Mouse (Mus musculus): ENCODE results near the gene Ntng1. TPM values are rescaled to one million over a fixed set of nuclear protein-coding genes. Genes with fewer than 3 reads are reported as not detected.

Ntng1 gene
- polyA plus RNA-seq, 1 experiment from 2014 or later: 2.6 TPM

- ATAC-seq (ENCODE audit: borderline replicate concordance, extremely low read depth, low FRiP score, low TSS enrichment): no peak
- H3K27me3 ChIP-seq: no peaks in the 10 kb centered on the region
- H3K36me3 ChIP-seq: no peaks in the 10 kb centered on the region
- no peak overlapping the region for H3K9ac ChIP-seq
- WGBS: 66% methylated on average over 2 of the region's 2 CpGs
- H3K4me3 ChIP-seq: no peak overlapping the region
- no peak overlapping the region for H3K4me2 ChIP-seq
- H3K9me3 ChIP-seq: no peaks in the 10 kb centered on the region
- no peak overlapping the region for H3K27ac ChIP-seq
- no peaks in the 10 kb centered on the region for H3K4me1 ChIP-seq
These were observed 99.6 kb downstream of the Ntng1 start for GRCm38 (mm10) chr3:110044209-110044608.

DNA sequence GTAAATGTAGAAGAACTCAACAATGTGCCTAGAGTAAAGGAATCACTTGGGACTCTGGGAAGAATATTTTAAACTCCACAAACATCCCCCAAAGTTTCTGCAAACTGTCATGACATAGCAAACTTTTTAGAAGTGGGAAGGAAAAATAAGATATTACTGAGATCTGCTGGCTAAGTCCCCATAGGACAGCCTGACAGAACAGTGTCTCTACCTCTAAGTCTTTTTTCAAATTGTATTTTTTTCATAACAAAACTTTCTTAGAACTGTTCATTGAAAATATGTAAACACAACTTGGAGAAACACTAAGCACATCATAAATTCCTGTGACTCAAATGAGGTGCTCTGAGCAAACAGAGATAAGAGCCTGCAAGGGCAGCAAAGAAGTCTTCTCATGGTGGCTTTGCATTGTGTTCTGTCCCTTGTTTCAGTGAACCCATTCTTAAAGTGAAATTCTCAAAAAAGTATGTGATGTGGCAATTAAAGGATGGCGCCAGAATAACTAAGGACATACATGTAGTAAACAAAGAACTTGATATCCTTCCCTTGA, 100.1 kb downstream of the Ntng1 start:
- Histone ChIP-seq H3K27me3 (no peaks in the 10 kb centered on the region), H3K9me3 (no peaks in the 10 kb centered on the region), H3K4me2 (no peak overlapping the region), H3K4me3 (no peak overlapping the region), H3K4me1 (no peaks in the 10 kb centered on the region), H3K27ac (no peak overlapping the region), H3K9ac (no peak overlapping the region), H3K36me3 (no peaks in the 10 kb centered on the region)
- peak; percentile 52; the same call in 1 of the 2 replicates for ATAC-seq (ENCODE audit: borderline replicate concordance, extremely low read depth, low FRiP score, low TSS enrichment)
- 52% methylated on average over 1 of the region's 1 CpGs for WGBS

GRCm38 (mm10) chr3:110022783-110023599, 120.8 kb downstream of the Ntng1 start:
- Histone ChIP-seq H3K4me2 (no peak overlapping the region), H3K27ac (no peak overlapping the region), H3K4me1 (peaks cover 4% of the 10 kb centered on the region; the same call in 1 of the 2 replicates), H3K4me3 (no peak overlapping the region), H3K9ac (no peak overlapping the region), H3K27me3 (no peaks in the 10 kb centered on the region), H3K36me3 (no peaks in the 10 kb centered on the region), H3K9me3 (no peaks in the 10 kb centered on the region)
- WGBS: 13% methylated on average over 18 of the region's 18 CpGs
- ATAC-seq (ENCODE audit: borderline replicate concordance, extremely low read depth, low FRiP score, low TSS enrichment): no peak

GRCm38 (mm10) chr3:110010870-110011626, 132.8 kb downstream of the Ntng1 start:
- Histone ChIP-seq H3K36me3 (no peaks in the 10 kb centered on the region), H3K4me1 (no peaks in the 10 kb centered on the region), H3K4me3 (no peak overlapping the region), H3K4me2 (no peak overlapping the region), H3K9me3 (no peaks in the 10 kb centered on the region), H3K9ac (no peak overlapping the region), H3K27me3 (no peaks in the 10 kb centered on the region), H3K27ac (no peak overlapping the region)
- WGBS: 69% methylated on average over 14 of the region's 14 CpGs
- ATAC-seq (ENCODE audit: borderline replicate concordance, extremely low read depth, low FRiP score, low TSS enrichment): no peak

DNA sequence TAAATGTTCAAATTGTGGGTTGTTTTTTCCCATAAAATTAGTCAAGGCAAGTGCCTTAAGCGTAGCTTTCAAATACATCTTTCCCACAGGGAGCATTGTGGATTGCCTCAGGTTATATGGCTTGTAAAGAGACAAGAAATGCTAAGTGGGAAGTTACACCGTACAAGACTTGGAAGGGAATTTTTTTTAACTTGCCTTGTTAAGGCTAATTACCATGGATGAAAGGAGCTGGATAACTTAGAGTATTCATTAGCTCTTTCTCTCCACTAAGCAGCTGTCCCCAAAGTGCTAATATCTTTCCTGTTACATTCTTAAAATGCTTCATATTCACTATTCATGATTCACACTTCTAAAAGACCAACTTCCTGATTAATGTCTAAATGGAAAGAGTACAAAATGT, 133.4 kb downstream of the Ntng1 start:
- Histone ChIP-seq H3K4me3 (no peak overlapping the region), H3K4me2 (no peak overlapping the region), H3K27ac (no peak overlapping the region), H3K9ac (no peak overlapping the region), H3K36me3 (no peaks in the 10 kb centered on the region), H3K4me1 (no peaks in the 10 kb centered on the region), H3K9me3 (no peaks in the 10 kb centered on the region), H3K27me3 (no peaks in the 10 kb centered on the region)
- WGBS: 92% methylated on average over 2 of the region's 2 CpGs
- no peak for ATAC-seq (ENCODE audit: borderline replicate concordance, extremely low read depth, low FRiP score, low TSS enrichment)

DNA sequence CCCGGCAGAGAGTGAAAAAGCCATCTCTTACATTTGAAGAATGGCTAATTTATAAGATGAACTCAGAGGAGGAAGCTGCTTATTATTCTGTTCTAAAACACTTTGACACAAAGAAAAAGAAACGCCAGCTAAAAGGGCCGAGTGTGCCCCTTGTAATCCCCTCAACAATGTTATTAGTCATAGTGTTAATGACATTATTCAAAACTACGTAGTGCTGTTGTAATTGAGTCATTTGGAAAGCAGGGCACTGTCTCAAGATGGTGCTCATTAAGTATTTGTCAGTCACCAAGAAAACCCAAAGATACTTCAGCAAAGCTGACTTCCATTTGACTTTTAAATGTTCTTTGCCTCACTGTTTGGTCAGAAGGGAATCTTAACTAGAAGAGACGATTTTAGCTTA, 143.5 kb downstream of the Ntng1 start:
- H3K27me3 ChIP-seq: no peaks in the 10 kb centered on the region
- no peak overlapping the region for H3K27ac ChIP-seq
- H3K4me3 ChIP-seq: no peak overlapping the region
- no peaks in the 10 kb centered on the region for H3K9me3 ChIP-seq
- no peak overlapping the region for H3K9ac ChIP-seq
- H3K36me3 ChIP-seq: no peaks in the 10 kb centered on the region
- WGBS: 50% methylated on average over 5 of the region's 5 CpGs
- H3K4me1 ChIP-seq: no peaks in the 10 kb centered on the region
- no peak overlapping the region for H3K4me2 ChIP-seq
- ATAC-seq (ENCODE audit: borderline replicate concordance, extremely low read depth, low FRiP score, low TSS enrichment): no peak

DNA sequence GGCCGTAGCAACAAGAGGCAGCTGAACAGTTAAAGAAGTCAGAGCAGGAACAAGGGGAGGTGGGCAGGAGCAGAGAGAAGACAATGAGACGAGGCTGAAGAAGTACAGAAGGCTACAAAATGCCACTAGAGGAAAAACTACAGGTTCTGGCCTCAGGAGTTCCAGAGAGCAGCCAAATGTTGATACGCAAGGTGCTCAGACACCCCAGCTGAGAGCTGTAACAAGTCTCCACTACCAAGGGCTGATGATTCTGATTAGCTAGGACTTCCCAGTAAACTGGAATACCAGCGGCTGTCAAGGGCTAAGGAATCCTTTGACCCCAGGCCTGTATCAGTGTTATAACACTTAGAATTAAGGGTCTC, 148.2 kb downstream of the Ntng1 start:
- no peak overlapping the region for H3K9ac ChIP-seq
- H3K36me3 ChIP-seq: no peaks in the 10 kb centered on the region
- 62% methylated on average over 4 of the region's 4 CpGs for WGBS
- ATAC-seq (ENCODE audit: borderline replicate concordance, extremely low read depth, low FRiP score, low TSS enrichment): no peak
- H3K4me3 ChIP-seq: no peak overlapping the region
- H3K4me1 ChIP-seq: no peaks in the 10 kb centered on the region
- no peaks in the 10 kb centered on the region for H3K9me3 ChIP-seq
- no peak overlapping the region for H3K27ac ChIP-seq
- H3K4me2 ChIP-seq: no peak overlapping the region
- H3K27me3 ChIP-seq: no peaks in the 10 kb centered on the region

- Histone ChIP-seq H3K4me3 (no peak overlapping the region), H3K9ac (no peak overlapping the region), H3K27ac (no peak overlapping the region), H3K27me3 (no peaks in the 10 kb centered on the region), H3K4me1 (no peaks in the 10 kb centered on the region), H3K4me2 (no peak overlapping the region), H3K9me3 (no peaks in the 10 kb centered on the region), H3K36me3 (no peaks in the 10 kb centered on the region)
- no peak for ATAC-seq (ENCODE audit: borderline replicate concordance, extremely low read depth, low FRiP score, low TSS enrichment)
- 30% methylated on average over 6 of the region's 6 CpGs for WGBS
These were observed 148.7 kb downstream of the Ntng1 start for GRCm38 (mm10) chr3:109994978-109995662.

DNA sequence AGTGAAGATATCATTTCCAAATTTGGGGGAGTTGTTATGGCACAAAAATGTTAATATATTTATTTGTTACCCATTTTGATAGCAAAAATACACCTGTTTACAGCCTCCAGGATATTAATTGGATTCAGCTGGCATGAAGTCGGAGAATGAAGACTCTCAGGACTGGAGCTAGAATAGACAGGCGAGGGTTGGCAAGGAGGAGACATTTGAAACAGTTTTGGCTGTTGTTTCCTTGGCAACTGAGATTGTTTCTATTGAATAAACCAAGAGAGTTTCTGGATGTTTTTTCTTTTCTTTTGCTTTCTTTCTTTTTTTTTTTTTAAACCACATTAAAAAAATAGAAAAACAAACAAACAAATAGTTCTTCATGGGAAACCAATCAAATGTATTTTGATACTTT, 159.7 kb downstream of the Ntng1 start:
- H3K4me1 ChIP-seq: no peaks in the 10 kb centered on the region
- H3K4me3 ChIP-seq: no peak overlapping the region
- H3K27me3 ChIP-seq: no peaks in the 10 kb centered on the region
- H3K9me3 ChIP-seq: no peaks in the 10 kb centered on the region
- no peak overlapping the region for H3K9ac ChIP-seq
- no peak overlapping the region for H3K27ac ChIP-seq
- 58% methylated on average over 2 of the region's 2 CpGs for WGBS
- H3K4me2 ChIP-seq: no peak overlapping the region
- no peak for ATAC-seq (ENCODE audit: borderline replicate concordance, extremely low read depth, low FRiP score, low TSS enrichment)
- no peaks in the 10 kb centered on the region for H3K36me3 ChIP-seq

DNA sequence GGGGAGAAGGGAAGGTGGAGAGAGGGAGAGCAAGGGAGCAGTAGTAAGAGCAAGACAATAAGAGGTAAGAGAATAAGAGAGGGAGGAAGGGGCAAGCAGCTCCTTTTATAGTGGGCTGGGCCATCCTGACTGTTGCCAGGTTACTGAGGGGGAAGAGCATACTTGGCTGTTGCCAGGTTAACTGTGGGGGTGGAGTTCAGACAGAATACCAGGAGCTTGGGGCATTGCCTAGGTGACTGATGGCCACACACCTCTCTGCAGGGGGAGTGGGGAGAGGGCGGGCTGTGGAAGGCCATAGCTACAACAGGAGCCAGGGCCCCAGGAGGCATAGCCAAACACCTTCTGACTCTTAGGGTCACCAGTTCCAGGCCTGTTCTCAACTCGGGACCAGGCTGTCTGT, 166.2 kb downstream of the Ntng1 start:
- 53% methylated on average over 2 of the region's 2 CpGs for WGBS
- H3K36me3 ChIP-seq: no peaks in the 10 kb centered on the region
- no peak for ATAC-seq (ENCODE audit: borderline replicate concordance, extremely low read depth, low FRiP score, low TSS enrichment)

DNA sequence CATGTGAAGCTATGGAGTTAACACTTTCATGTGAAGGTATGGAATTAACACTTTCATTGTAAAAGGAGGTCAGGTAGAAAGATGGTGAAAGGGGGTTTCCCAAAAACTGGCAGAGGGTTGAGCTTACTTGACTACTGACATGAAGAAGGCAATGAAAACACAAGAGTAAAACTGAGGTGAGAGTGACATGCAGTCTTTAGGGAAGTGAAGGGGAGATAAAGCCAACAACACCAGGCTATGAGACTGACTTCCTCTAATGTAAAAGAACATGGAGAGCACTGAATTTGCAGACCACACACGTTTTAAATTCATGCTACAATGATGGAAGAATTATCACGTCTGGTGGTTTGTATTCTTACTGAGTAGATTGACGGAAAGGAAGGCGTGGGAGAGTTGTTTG, 168.7 kb downstream of the Ntng1 start:
- WGBS: 55% methylated on average over 4 of the region's 4 CpGs
- Histone ChIP-seq H3K36me3 (no peaks in the 10 kb centered on the region), H3K27me3 (no peaks in the 10 kb centered on the region), H3K9ac (no peak overlapping the region), H3K9me3 (no peaks in the 10 kb centered on the region), H3K4me1 (no peaks in the 10 kb centered on the region), H3K4me3 (no peak overlapping the region), H3K27ac (no peak overlapping the region), H3K4me2 (no peak overlapping the region)
- no peak for ATAC-seq (ENCODE audit: borderline replicate concordance, extremely low read depth, low FRiP score, low TSS enrichment)

More for the DNA sequence above, 166.2 kb downstream of the Ntng1 start:
- no peak overlapping the region for H3K27ac ChIP-seq
- H3K27me3 ChIP-seq: no peaks in the 10 kb centered on the region
- no peaks in the 10 kb centered on the region for H3K9me3 ChIP-seq
- H3K4me1 ChIP-seq: no peaks in the 10 kb centered on the region
- no peak overlapping the region for H3K4me2 ChIP-seq
- no peak overlapping the region for H3K4me3 ChIP-seq
- no peak overlapping the region for H3K9ac ChIP-seq

- H3K4me1 ChIP-seq: no peaks in the 10 kb centered on the region
These were observed 172.3 kb downstream of the Ntng1 start for GRCm38 (mm10) chr3:109971465-109971864.

More at GRCm38 (mm10) chr3:109971465-109971864, 172.3 kb downstream of the Ntng1 start:
- 67% methylated on average over 1 of the region's 1 CpGs for WGBS
- ATAC-seq (ENCODE audit: borderline replicate concordance, extremely low read depth, low FRiP score, low TSS enrichment): no peak
- no peak overlapping the region for H3K4me2 ChIP-seq
- no peak overlapping the region for H3K9ac ChIP-seq
- H3K4me3 ChIP-seq: no peak overlapping the region
- no peak overlapping the region for H3K27ac ChIP-seq
- no peaks in the 10 kb centered on the region for H3K27me3 ChIP-seq
- no peaks in the 10 kb centered on the region for H3K9me3 ChIP-seq
- H3K36me3 ChIP-seq: no peaks in the 10 kb centered on the region
